Mouse (Mus musculus) G1E (cell line): ENCODE results near the gene Ttc28.

Experiments
- CTCF ChIP-seq: IDR thresholded peaks from 2 replicates; pipeline ENCODE4 v1.5.1; 2012; ENCODE audit warnings: low read depth, low read length, inconsistent platforms, mixed read lengths
- GATA1 ChIP-seq: IDR thresholded peaks from 2 replicates; pipeline ENCODE4 v1.6.1; 2012; ENCODE audit warnings: borderline replicate concordance, low read length, inconsistent platforms, mixed read lengths
- GATA2 ChIP-seq: IDR thresholded peaks from 2 replicates; pipeline ENCODE4 v1.6.1; 2012; ENCODE audit warnings: low read depth, low read length, inconsistent platforms, borderline replicate concordance
- TAL1 ChIP-seq: conservative IDR thresholded peaks from 2 replicates; pipeline ENCODE4 v1.6.1; 2012; ENCODE audit warnings: low read depth, low read length, inconsistent platforms, mixed read lengths

DNA sequence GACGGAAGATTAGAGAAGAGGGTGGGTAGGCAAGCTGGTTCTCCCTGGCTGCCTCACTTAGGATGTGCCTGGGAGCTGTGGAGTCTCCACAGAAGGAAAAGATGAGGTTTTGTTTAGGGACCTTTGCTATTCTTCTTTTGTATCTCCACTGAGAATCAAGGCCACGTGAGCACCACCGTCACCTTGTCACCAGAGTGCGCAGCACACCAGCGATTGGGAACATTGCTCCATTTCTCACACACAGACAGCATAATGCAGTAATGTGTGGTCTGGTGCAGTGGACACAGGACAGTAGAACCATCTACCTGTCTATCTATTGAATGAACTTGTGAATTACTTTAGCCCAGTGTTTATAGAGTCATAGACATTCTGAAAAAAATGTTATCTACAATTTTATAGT, 121.3 kb downstream of the Ttc28 start:
- TF ChIP-seq GATA2 (no peak), GATA1 (no peak), CTCF (no peak), TAL1 (no peak)
